Mouse (Mus musculus): ENCODE measurements around the gene Mknk2.

- TF ChIP-seq CTCF (IDR thresholded peaks at IDR 0.05; ENCODE audit: low read depth) (peak; percentile 85), EP300 (IDR thresholded peaks at IDR 0.05; ENCODE audit: low read depth) (no peak)
Measured at GRCm38 (mm10) chr10:80659213-80659612, 18.7 kb downstream of the Mknk2 start.
